Mouse (Mus musculus) MEL (cell line): Measurements from ENCODE around the gene Nabp2. TPM values are rescaled to one million over a fixed set of nuclear protein-coding genes. Genes with fewer than 3 reads are reported as not detected.

Source experiments
- DNase-seq: peaks from one replicate; pipeline ENCODE4 v3.0.0; 2011; ENCODE audit warnings: low read depth, low spot score
- H3K27ac ChIP-seq: 2 replicates; pipeline ENCODE4 v1.5.1; 2012; ENCODE audit warnings: low read depth, mild to moderate bottlenecking, control low read depth, low read length, moderate library complexity; ENCODE audit not compliant: control insufficient read depth
- H3K27me3 ChIP-seq, 2 experiments: fragments of 150-350 bp in 1 of 2; sonication (generic) in 1 of 2; 2 replicates each; pipeline ENCODE4 v1.6.1; 2012; ENCODE audit warnings: low read length in 2 of 2, mild to moderate bottlenecking in 2 of 2, improper control_type of control experiment in 1 of 2, moderate library complexity in 1 of 2; ENCODE audit not compliant: insufficient read depth in 2 of 2, control insufficient read depth in 1 of 2
- H3K36me3 ChIP-seq, 2 experiments: 2 replicates each; pipeline ENCODE4 v1.6.1; 2012 to 2014; ENCODE audit warnings: low read length in 2 of 2, improper control_type of control experiment in 1 of 2, inconsistent platforms in 1 of 2, mild to moderate bottlenecking in 1 of 2; ENCODE audit not compliant: insufficient read depth in 2 of 2, control insufficient read depth in 1 of 2
- H3K4me1 ChIP-seq, 2 experiments: fragments of 150-350 bp in 1 of 2; sonication (generic) in 1 of 2; 2 replicates each; pipeline ENCODE4 v1.6.1; 2012; ENCODE audit warnings: low read length in 2 of 2, improper control_type of control experiment in 1 of 2, mild to moderate bottlenecking in 1 of 2; ENCODE audit not compliant: insufficient read depth in 2 of 2, control insufficient read depth in 1 of 2
- H3K4me3 ChIP-seq, 2 experiments: fragments of 150-350 bp in 1 of 2; sonication (generic) in 1 of 2; 2 replicates each; pipeline ENCODE4 v1.5.1; 2012; ENCODE audit warnings: low read depth in 2 of 2, low read length in 2 of 2, mild to moderate bottlenecking in 2 of 2, moderate library complexity in 2 of 2, control low read depth in 1 of 2, improper control_type of control experiment in 1 of 2; ENCODE audit not compliant: control insufficient read depth in 1 of 2, insufficient read depth in 1 of 2
- H3K79me2 ChIP-seq: 2 replicates; pipeline ENCODE4 v1.6.1; 2012; ENCODE audit warnings: mild to moderate bottlenecking, low read length, moderate library complexity; ENCODE audit not compliant: control insufficient read depth, poor library complexity, insufficient read depth
- H3K9ac ChIP-seq: 2 replicates; pipeline ENCODE4 v1.6.1; 2012; ENCODE audit warnings: low read depth, mild to moderate bottlenecking, control low read depth, low read length, moderate library complexity; ENCODE audit not compliant: control insufficient read depth, poor library complexity, severe bottlenecking
- H3K9me3 ChIP-seq: fragments of 150-350 bp; sonication (generic); replicated peaks from 2 replicates; pipeline ENCODE4 v1.6.1; 2012; ENCODE audit warnings: mild to moderate bottlenecking, low read length, improper control_type of control experiment, moderate library complexity; ENCODE audit not compliant: insufficient read depth
- BHLHE40 ChIP-seq: IDR thresholded peaks from 2 replicates; pipeline ENCODE4 v1.6.1; 2012; ENCODE audit warnings: low read depth, mild to moderate bottlenecking, inconsistent platforms, low read length, improper control_type of control experiment, borderline replicate concordance
- CHD1 ChIP-seq: IDR thresholded peaks from 2 replicates; pipeline ENCODE4 v1.6.1; 2012; ENCODE audit warnings: low read depth, mild to moderate bottlenecking, inconsistent platforms, low read length, improper control_type of control experiment
- CHD2 ChIP-seq: IDR thresholded peaks from 2 replicates; pipeline ENCODE4 v1.6.1; 2011; ENCODE audit warnings: low read length, improper control_type of control experiment
- CTCF ChIP-seq, 3 experiments: IDR thresholded peaks in 2 of 3; conservative IDR thresholded peaks in 1 of 3; 2 replicates each; pipeline ENCODE4 v1.5.1; 2011 to 2012; ENCODE audit warnings: low read length in 3 of 3, low read depth in 2 of 3, mild to moderate bottlenecking in 2 of 3, improper control_type of control experiment in 1 of 3, inconsistent platforms in 1 of 3, mixed read lengths in 1 of 3, moderate library complexity in 1 of 3; ENCODE audit not compliant: control insufficient read depth in 1 of 3, insufficient read depth in 1 of 3, poor library complexity in 1 of 3, severe bottlenecking in 1 of 3
- E2F4 ChIP-seq: IDR thresholded peaks from 2 replicates; pipeline ENCODE4 v1.6.1; 2011; ENCODE audit warnings: low read depth, low read length, improper control_type of control experiment, borderline replicate concordance
- ELF1 ChIP-seq: IDR thresholded peaks from 2 replicates; pipeline ENCODE4 v1.6.1; 2014; ENCODE audit warnings: low read depth, mild to moderate bottlenecking, inconsistent platforms, low read length, improper control_type of control experiment, moderate library complexity
- EP300 ChIP-seq, 2 experiments: IDR thresholded peaks; 2 replicates each; pipeline ENCODE4 v1.6.1; 2011; ENCODE audit warnings: improper control_type of control experiment in 2 of 2, low read length in 2 of 2, low read depth in 1 of 2, mild to moderate bottlenecking in 1 of 2
- ETS1 ChIP-seq: IDR thresholded peaks from 2 replicates; pipeline ENCODE4 v1.6.1; 2012; ENCODE audit warnings: low read depth, mild to moderate bottlenecking, inconsistent platforms, low read length, improper control_type of control experiment, moderate library complexity
- GABPA ChIP-seq: IDR thresholded peaks from 2 replicates; pipeline ENCODE4 v1.6.1; 2012; ENCODE audit warnings: low read depth, mild to moderate bottlenecking, inconsistent platforms, low read length, improper control_type of control experiment, moderate library complexity
- HCFC1 ChIP-seq: IDR thresholded peaks from 2 replicates; pipeline ENCODE4 v1.6.1; 2012; ENCODE audit warnings: low read depth, mild to moderate bottlenecking, inconsistent platforms, low read length, improper control_type of control experiment, moderate library complexity
- JUND ChIP-seq: IDR thresholded peaks from 2 replicates; pipeline ENCODE4 v1.6.1; 2011; ENCODE audit warnings: low read depth, mild to moderate bottlenecking, improper control_type of control experiment, low read length
- MAFK ChIP-seq: IDR thresholded peaks from 2 replicates; pipeline ENCODE4 v1.6.1; 2011; ENCODE audit warnings: low read depth, mild to moderate bottlenecking, low read length, improper control_type of control experiment, borderline replicate concordance
- MAX ChIP-seq: IDR thresholded peaks from 2 replicates; pipeline ENCODE4 v1.6.1; 2011; ENCODE audit warnings: low read length, improper control_type of control experiment
- MAZ ChIP-seq: IDR thresholded peaks from 2 replicates; pipeline ENCODE4 v1.6.1; 2012; ENCODE audit warnings: low read depth, mild to moderate bottlenecking, inconsistent platforms, low read length, improper control_type of control experiment
- MEF2A ChIP-seq: IDR thresholded peaks from 2 replicates; pipeline ENCODE4 v1.6.1; 2014; ENCODE audit warnings: low read depth, mild to moderate bottlenecking, inconsistent platforms, low read length, improper control_type of control experiment; ENCODE audit not compliant: poor library complexity, insufficient replicate concordance, severe bottlenecking; ENCODE audit errors: extremely low read depth
- MXI1 ChIP-seq: IDR thresholded peaks from 2 replicates; pipeline ENCODE4 v1.6.1; 2011; ENCODE audit warnings: mild to moderate bottlenecking, low read depth, low read length, improper control_type of control experiment
- MYB ChIP-seq: IDR thresholded peaks from 2 replicates; pipeline ENCODE4 v1.6.1; 2011; ENCODE audit warnings: mild to moderate bottlenecking, low read depth, low read length, improper control_type of control experiment
- MYC ChIP-seq: IDR thresholded peaks from 2 replicates; pipeline ENCODE4 v1.6.1; 2011; ENCODE audit warnings: low read depth, mild to moderate bottlenecking, low read length, improper control_type of control experiment, moderate library complexity
- NELFE ChIP-seq: IDR thresholded peaks from 2 replicates; pipeline ENCODE4 v1.6.1; 2011; ENCODE audit warnings: low read depth, low read length, improper control_type of control experiment
- POLR2A ChIP-seq, 2 experiments: IDR thresholded peaks; 2 replicates each; pipeline ENCODE4 v1.6.1; 2011 to 2012; ENCODE audit warnings: low read length in 2 of 2, mild to moderate bottlenecking in 2 of 2, control low read depth in 1 of 2, improper control_type of control experiment in 1 of 2, low read depth in 1 of 2, moderate library complexity in 1 of 2; ENCODE audit not compliant: control insufficient read depth in 1 of 2, insufficient read depth in 1 of 2, poor library complexity in 1 of 2
- POLR2AphosphoS2 ChIP-seq: IDR thresholded peaks from 2 replicates; pipeline ENCODE4 v1.6.1; 2011; ENCODE audit warnings: low read length, improper control_type of control experiment
- POLR2AphosphoS5 ChIP-seq: IDR thresholded peaks from 2 replicates; pipeline ENCODE4 v1.6.1; 2012; ENCODE audit warnings: low read depth, borderline replicate concordance, mild to moderate bottlenecking, inconsistent platforms, low read length, moderate library complexity, mixed read lengths
- RAD21 ChIP-seq: IDR thresholded peaks from 2 replicates; pipeline ENCODE4 v1.6.1; 2011; ENCODE audit warnings: mild to moderate bottlenecking, low read depth, low read length, improper control_type of control experiment
- RCOR1 ChIP-seq: IDR thresholded peaks from 2 replicates; pipeline ENCODE4 v1.6.1; 2012; ENCODE audit warnings: low read depth, mild to moderate bottlenecking, inconsistent platforms, low read length, improper control_type of control experiment
- SIN3A ChIP-seq: IDR thresholded peaks from 2 replicates; pipeline ENCODE4 v1.6.1; 2012; ENCODE audit warnings: low read length, improper control_type of control experiment, inconsistent platforms
- SMC3 ChIP-seq: IDR thresholded peaks from 2 replicates; pipeline ENCODE4 v1.6.1; 2011; ENCODE audit warnings: low read depth, low read length, improper control_type of control experiment
- TBP ChIP-seq: IDR thresholded peaks from 2 replicates; pipeline ENCODE4 v1.8.0; 2011; ENCODE audit warnings: low read depth, low read length, improper control_type of control experiment
- TCF12 ChIP-seq: IDR thresholded peaks from 2 replicates; pipeline ENCODE4 v1.6.1; 2014; ENCODE audit warnings: low read depth, mild to moderate bottlenecking, inconsistent platforms, low read length, improper control_type of control experiment, moderate library complexity
- UBTF ChIP-seq: IDR thresholded peaks from 2 replicates; pipeline ENCODE4 v1.6.1; 2012; ENCODE audit warnings: low read depth, mild to moderate bottlenecking, inconsistent platforms, low read length, improper control_type of control experiment, moderate library complexity, borderline replicate concordance; ENCODE audit not compliant: insufficient read depth
- USF1 ChIP-seq: IDR thresholded peaks from 2 replicates; pipeline ENCODE4 v1.6.1; 2014; ENCODE audit warnings: low read depth, mild to moderate bottlenecking, inconsistent platforms, low read length, improper control_type of control experiment, moderate library complexity
- USF2 ChIP-seq, 2 experiments: IDR thresholded peaks; 2 replicates each; pipeline ENCODE4 v1.6.1; 2011 to 2012; ENCODE audit warnings: improper control_type of control experiment in 2 of 2, low read length in 2 of 2, borderline replicate concordance in 1 of 2, inconsistent platforms in 1 of 2, low read depth in 1 of 2, mild to moderate bottlenecking in 1 of 2; ENCODE audit not compliant: insufficient read depth in 1 of 2
- ZC3H11A ChIP-seq: IDR thresholded peaks from 2 replicates; pipeline ENCODE4 v1.6.1; 2012; ENCODE audit warnings: low read depth, mild to moderate bottlenecking, inconsistent platforms, low read length, improper control_type of control experiment
- ZKSCAN1 ChIP-seq: IDR thresholded peaks from 2 replicates; pipeline ENCODE4 v1.6.1; 2012; ENCODE audit warnings: low read depth, mild to moderate bottlenecking, inconsistent platforms, low read length, improper control_type of control experiment, moderate library complexity
- ZMIZ1 ChIP-seq: IDR thresholded peaks from 2 replicates; pipeline ENCODE4 v1.6.1; 2012; ENCODE audit warnings: low read depth, mild to moderate bottlenecking, inconsistent platforms, low read length, improper control_type of control experiment, moderate library complexity
- ZNF384 ChIP-seq: IDR thresholded peaks from 2 replicates; pipeline ENCODE4 v1.6.1; 2012; ENCODE audit warnings: low read depth, mild to moderate bottlenecking, inconsistent platforms, low read length, improper control_type of control experiment
- polyA plus RNA-seq, 2 experiments: library from polyadenylated mRNA; stranded (reverse) in 1 of 2; unstranded in 1 of 2; fragments of >175 nt in 1 of 2; fragments of >200 nt in 1 of 2; gene quantifications; 2 replicates each; pipeline versions ENCODE4 v1.2.1 to v1.2.4; 2012; ENCODE audit warnings: low replicate concordance in 2 of 2, low read depth in 1 of 2; ENCODE audit not compliant: insufficient read length in 2 of 2, insufficient read depth in 1 of 2, missing spikeins in 1 of 2
- total RNA-seq: library from RNA; depleted of rRNA; stranded (reverse); fragments of 300-350 nt; gene quantifications from 2 replicates; pipeline ENCODE4 v1.2.3, GENCODE M21; 2012; rRNA removed

The Nabp2 gene
- total RNA-seq = 33.7 and 39.9 TPM in 2 replicates
- polyA plus RNA-seq = 100 to 1,000 TPM; 166 to 249 TPM

DNA sequence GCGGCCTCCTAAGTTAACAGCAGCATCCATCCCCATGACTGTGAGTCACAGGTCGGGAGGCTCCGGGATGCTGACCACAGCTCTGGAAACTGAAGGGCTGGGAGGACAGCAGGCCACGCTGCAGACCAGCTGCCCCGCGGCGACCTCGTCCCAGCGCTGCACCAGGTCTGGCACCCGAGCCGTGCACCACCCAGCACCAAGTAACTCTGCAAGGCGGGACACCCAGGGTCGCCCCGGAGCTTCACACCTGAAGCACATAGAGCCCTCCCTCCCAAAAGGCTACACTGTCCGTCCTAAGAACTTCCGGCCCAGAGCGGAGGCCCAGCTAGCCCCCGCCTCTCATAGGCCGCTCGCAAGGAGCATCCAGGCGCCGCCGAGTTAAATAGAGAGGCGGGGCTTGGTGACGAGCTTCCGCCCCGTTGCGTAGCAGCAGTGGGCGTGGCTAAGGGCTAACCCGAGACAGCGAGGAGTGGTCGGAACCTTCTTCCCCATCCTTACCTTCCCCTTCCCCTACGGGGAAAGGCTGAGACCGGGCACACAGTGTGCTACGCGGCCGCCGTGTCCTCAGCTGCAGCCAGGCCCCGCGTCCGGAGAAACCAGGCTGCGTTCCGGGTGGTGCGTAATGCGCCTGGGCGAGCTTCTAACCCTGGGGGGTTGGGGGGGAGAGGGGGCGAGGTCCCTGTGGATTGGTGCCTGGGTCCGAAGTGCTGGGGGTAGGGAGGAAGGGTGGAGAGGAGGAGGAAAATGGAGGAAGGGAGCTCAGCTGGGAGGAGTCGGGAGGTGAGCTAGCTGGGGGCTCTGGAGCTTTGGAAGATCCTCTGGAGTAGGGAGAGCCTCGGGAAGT is at the start of gene Nabp2, which contains the start of gene Rnf41:
Gene Nabp2, minus strand, starts transcription at position 282 of the 844 bp plus-strand sequence.
Gene Rnf41, plus strand, starts transcription at position 447 of the 844 bp plus-strand sequence.
- peaks cover 0 to 8% of the 10 kb centered on the region in 2 experiments; a peak in 2 of 4 replicates for H3K4me1 ChIP-seq
- H3K27ac ChIP-seq = peak within 1 kb of the TSS; percentile 89
- no peaks in the 10 kb centered on the region for H3K27me3 ChIP-seq
- H3K79me2 ChIP-seq = peaks cover 32% of the 10 kb centered on the region
- DNase-seq = peak; percentile 98
- H3K9me3 ChIP-seq = no peaks in the 10 kb centered on the region
- peak within 1 kb of the TSS; percentile 88 for H3K9ac ChIP-seq
- peak within 1 kb of the TSS; percentile 79 to 91 for H3K4me3 ChIP-seq
- peaks cover 2 to 9% of the 10 kb centered on the region in 2 experiments for H3K36me3 ChIP-seq
- TF ChIP-seq CHD1 (no peak), MAX (no peak), UBTF (no peak), POLR2A (IDR thresholded peaks at IDR 0.05; ENCODE audit: control insufficient read depth in 1 of 2, insufficient read depth in 1 of 2, low read depth in 1 of 2, low read length in 2 of 2, poor library complexity in 1 of 2) (peak; percentile 85 to 89), HCFC1 (peak; percentile 83), MAZ (no peak), MXI1 (peak; percentile 42; the same call in 1 of the 2 replicates), ZC3H11A (no peak), TCF12 (peak; percentile 66), E2F4 (no peak), POLR2AphosphoS2 (no peak; the same call in 1 of the 2 replicates), SIN3A (peak; percentile 39; the same call in 1 of the 2 replicates), USF2 (IDR thresholded peaks at IDR 0.05; ENCODE audit: borderline replicate concordance in 1 of 2, insufficient read depth in 1 of 2, low read depth in 1 of 2, low read length in 2 of 2) (no peak), JUND (no peak), MYB (no peak), ZMIZ1 (peak; percentile 60; the same call in 1 of the 2 replicates), RAD21 (no peak), MEF2A (no peak), TBP (peak; percentile 93), ELF1 (peak; percentile 69), USF1 (no peak), MYC (no peak), RCOR1 (no peak), MAFK (no peak), POLR2AphosphoS5 (no peak), ZKSCAN1 (no peak), GABPA (no peak), NELFE (peak; percentile 80), CHD2 (no peak), ZNF384 (no peak), EP300 (IDR thresholded peaks at IDR 0.05; ENCODE audit: low read depth in 1 of 2, low read length in 2 of 2) (no peak), ETS1 (no peak), BHLHE40 (no peak), SMC3 (no peak), CTCF (IDR thresholded peaks at IDR 0.05 in 2 of 3, conservative IDR thresholded peaks at IDR 0.05 in 1 of 3; ENCODE audit: control insufficient read depth in 1 of 3, insufficient read depth in 1 of 3, low read depth in 2 of 3, low read length in 3 of 3, poor library complexity in 1 of 3, severe bottlenecking in 1 of 3) (no peak)
